Mouse (Mus musculus): ENCODE measurements at regions not wholly inside any gene's neighbourhood (a gene's known extent, or its start where the extent isn't known, plus 50 kb on each side); places are given as distances from the start of the nearest gene placed in this dataset.

GRCm38 (mm10) chr8:62804467-62804866 lies 146.3 kb upstream of the Spock3 start:
- no peak for TF ChIP-seq POLR2A (IDR thresholded peaks at IDR 0.05; ENCODE audit: low read depth, low read length)
- no peak for TF ChIP-seq CTCF (conservative IDR thresholded peaks at IDR 0.05; ENCODE audit: insufficient read depth, insufficient read length, low read depth, low read length)

Measured in kidney, adult 2 months (tissue).